Mouse (Mus musculus): ENCODE data around the gene Kcnq5.

- TF ChIP-seq CTCF (IDR thresholded peaks at IDR 0.05 in 2 of 3, conservative IDR thresholded peaks at IDR 0.05 in 1 of 3; ENCODE audit: control insufficient read depth in 1 of 3, insufficient read depth in 1 of 3, low read depth in 2 of 3, low read length in 3 of 3, poor library complexity in 1 of 3, severe bottlenecking in 1 of 3) (no peak), SIN3A (IDR thresholded peaks at IDR 0.05; ENCODE audit: low read length) (no peak), JUND (IDR thresholded peaks at IDR 0.05; ENCODE audit: low read depth, low read length) (no peak), NRF1 (IDR thresholded peaks at IDR 0.05; ENCODE audit: insufficient read depth, low read depth, low read length, poor library complexity, severe bottlenecking) (no peak), POLR2AphosphoS2 (IDR thresholded peaks at IDR 0.05; ENCODE audit: low read length) (no peak), USF1 (IDR thresholded peaks at IDR 0.05; ENCODE audit: low read depth, low read length) (no peak), TAL1 (IDR thresholded peaks at IDR 0.05; ENCODE audit: low read length) (no peak), POLR2A (IDR thresholded peaks at IDR 0.05; ENCODE audit: control insufficient read depth in 1 of 2, insufficient read depth in 1 of 2, low read depth in 1 of 2, low read length in 2 of 2, poor library complexity in 1 of 2) (no peak), MAX (IDR thresholded peaks at IDR 0.05; ENCODE audit: low read length) (no peak), EP300 (IDR thresholded peaks at IDR 0.05; ENCODE audit: low read depth in 1 of 2, low read length in 2 of 2) (no peak), UBTF (IDR thresholded peaks at IDR 0.05; ENCODE audit: borderline replicate concordance, insufficient read depth, low read depth, low read length) (no peak), RAD21 (IDR thresholded peaks at IDR 0.05; ENCODE audit: low read depth, low read length) (no peak)
Measured at GRCm38 (mm10) chr1:21961251-21962082, at the start of gene Kcnq5.
